Mouse (Mus musculus) spleen, embryonic (tissue): ENCODE results near the gene Fbf1.

Experiments
- CTCF ChIA-PET: fragments of 350-600 bp; sonication (Branson Sonifier 250); formaldehyde crosslinking; loops from one replicate; lab custom pipeline; 2022; lab: Charles Lee

The Fbf1 gene

DNA sequence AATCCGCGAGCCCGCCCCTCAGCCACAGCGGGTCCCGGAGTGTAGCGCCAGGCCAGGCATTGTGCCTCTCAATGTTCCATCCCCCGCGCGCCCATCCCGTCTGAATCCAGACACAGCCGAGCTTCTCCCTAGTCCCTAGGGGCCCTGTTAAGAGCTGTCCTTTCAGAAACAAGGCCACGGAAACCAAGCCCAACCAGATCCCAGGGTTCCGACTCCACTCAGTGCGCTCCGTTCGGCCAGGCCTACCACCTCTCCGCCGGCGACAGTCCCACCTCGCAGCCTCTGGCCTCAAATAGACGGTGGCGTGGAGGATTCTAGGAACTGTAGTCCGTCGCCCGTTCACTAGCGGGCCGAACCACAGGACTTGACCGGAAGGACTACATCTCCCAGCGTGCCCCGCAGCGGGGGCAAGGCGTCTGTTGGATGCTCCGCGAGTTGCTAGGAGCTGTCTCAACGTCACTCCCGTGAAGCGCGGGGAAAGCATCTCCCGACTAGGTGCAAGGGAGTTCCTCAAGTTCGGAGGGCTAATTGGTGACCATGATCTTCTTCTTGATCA lies at the start of gene Fbf1:
Gene Fbf1, minus strand, starts transcription at position 283 of the 556 bp plus-strand sequence.
- CTCF ChIA-PET: no interaction called here

DNA sequence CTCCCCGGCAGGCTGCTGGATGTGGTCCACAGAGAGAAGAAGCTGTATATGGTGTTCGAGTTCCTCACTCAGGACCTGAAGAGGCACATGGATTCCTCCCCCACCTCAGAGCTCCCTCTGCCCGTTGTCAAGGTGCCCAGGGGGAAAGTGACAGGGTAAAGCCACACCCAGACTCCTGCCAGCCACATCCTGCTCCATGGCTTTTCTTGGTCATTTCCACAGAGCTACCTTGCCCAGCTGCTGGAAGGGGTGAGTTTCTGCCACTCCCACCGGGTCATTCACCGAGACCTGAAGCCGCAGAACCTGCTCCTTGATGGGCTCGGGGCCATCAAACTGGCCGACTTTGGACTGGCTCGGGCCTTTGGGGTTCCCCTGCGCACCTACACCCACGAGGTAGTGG lies 48.6 kb upstream of the Fbf1 start:
- CTCF ChIA-PET: no interaction called here

DNA sequence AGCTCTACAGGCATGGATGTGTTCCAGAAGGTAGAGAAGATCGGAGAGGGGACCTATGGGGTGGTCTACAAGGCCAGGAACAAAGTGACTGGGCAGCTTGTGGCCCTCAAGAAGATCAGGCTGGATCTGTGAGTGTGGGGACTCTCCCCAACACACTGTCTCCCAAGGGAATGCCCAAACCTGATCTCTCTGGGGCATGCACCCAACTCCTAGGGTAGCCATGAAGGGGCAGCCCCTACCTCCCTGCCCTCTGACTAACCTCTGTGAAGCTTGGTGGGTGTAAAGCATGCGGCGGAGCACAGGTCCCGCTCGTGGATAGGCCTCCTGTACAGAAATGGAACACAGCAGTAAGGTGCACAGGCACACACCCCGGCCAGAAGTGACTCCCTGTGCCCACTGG lies 48.0 kb upstream of the Fbf1 start:
- CTCF ChIA-PET: no interaction called here

DNA sequence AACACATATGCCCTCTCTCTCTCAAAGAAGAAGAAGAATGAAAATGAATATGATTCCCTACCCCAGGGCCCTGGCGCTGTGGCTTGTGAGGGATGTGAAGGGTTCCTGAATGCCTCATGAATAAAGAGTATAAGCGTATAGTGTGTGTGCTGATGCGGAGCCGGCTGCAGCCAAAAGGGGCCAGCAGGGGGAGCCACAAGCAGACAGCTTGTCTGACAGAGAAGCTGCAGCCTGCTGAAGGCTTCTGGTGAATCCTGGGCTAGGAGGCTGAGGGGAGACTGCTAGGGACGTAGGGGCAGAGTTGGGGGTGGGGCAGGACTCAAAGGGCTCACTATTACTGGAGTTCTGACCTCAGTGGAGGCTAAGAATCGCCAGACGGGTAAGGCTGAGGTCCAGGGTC lies 47.2 kb upstream of the Fbf1 start:
- CTCF ChIA-PET: no interaction called here

DNA sequence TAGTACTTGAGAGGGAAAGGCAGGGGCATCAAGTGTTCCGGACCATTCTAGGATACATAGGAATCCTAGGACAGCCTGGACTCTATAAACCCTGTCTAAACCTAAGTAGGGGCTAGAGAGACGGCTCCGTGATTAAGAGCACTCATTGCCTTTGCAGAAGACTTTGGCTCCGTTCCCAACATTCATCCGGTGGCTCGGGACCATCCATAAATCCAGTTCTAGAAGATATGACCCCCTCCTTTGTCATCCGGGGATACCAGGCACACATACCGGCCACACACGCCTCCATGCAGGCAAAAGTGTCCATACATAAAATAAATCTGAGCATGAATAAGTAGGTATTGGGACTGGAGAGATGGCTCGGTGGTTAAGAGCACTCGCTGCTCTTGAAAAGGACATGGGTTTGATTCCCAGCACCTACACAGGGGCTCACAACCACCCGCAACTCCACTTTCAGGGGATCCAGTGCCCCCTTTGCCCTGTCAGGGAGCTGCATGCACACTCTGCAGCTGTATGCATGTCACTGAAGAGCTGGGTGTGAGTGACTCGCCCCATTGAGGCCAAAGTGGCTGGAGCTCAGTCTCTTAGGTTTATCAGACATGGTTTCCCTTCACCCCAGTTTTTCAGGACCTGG lies 46.0 kb upstream of the Fbf1 start:
- CTCF ChIA-PET: no interaction called here

DNA sequence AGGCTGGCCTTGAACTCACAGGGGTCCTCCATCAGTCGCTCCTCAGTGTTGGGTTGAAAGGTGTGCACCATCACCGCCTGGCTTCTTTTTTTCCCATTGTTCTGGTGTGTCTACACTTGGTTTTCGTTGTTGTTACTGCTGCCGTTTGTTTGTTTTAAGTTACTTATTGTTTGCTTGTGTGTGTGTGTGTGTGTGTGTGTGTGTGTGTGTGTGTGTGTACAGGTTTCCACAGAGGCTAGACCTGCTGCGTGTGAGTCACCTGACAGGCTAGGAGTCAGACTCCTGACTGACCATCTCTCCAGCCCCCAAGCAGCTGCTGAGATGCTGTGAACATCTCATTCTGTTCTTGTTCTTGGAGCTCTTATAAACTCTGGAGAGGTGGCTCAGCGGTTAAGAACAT lies 44.9 kb upstream of the Fbf1 start:
- CTCF ChIA-PET: no interaction called here

DNA sequence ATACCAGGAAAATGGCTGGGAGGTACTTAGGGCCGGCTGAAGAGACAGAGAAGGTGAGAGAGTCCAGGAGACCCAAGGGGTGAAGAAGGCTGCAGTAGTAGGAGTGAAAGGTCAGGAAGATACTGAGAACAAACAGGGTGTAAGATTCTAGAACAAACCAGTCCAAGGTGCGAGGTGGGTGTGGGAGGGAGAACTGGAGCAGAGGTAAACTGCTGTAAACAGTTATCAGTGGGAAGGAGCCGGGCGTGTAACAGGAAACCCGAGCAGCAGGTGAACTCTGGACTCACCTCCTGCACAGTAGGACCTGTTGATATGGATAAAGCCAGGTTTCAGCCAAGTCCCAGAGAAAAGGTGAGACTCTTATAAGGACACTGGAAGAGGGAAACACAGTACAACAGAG lies 42.7 kb upstream of the Fbf1 start:
- CTCF ChIA-PET: interaction anchor here (0.7 kb wide), 1 partner anchor 39 kb away, joined by 3 read pairs; no protein-coding TSS in a partner anchor

DNA sequence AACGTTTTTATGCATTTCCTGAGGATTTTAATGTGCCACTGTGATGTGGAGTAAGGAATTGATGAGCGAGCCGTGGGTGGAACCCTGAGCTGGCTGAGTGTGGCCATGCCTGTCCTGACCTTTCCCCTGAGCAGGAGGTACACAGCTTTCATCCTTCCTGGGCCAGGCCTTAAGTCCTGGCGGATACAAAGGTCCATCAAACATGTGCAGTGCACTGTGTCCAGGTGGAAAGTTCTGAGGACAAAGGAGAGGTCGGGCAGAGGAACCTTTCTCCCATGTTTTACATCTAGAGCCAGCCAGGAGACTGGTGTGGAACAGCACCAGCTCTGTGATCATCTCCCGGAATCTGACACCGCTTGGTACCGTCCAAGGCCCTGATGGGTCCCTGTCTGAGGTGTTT lies 41.3 kb upstream of the Fbf1 start:
- CTCF ChIA-PET: no interaction called here

DNA sequence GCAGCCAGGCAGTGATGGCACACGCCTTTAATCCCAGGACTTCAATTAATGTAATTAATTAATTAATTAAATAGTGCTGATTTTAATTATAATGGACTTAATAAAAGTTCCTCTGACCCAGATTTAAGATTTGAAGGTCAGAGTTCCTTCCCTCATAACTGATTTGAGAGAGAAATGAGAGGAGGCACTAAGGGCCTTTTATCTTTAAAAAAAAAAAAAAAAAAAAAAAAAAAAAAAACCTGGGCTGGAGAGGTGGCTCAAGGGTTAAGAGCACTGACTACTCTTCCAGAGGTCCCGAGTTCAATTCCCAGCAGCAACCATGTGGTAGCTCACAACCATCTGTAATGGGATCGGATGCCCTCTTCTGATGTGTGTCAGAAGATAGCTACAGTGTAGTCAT lies 40.7 kb upstream of the Fbf1 start:
- CTCF ChIA-PET: no interaction called here

DNA sequence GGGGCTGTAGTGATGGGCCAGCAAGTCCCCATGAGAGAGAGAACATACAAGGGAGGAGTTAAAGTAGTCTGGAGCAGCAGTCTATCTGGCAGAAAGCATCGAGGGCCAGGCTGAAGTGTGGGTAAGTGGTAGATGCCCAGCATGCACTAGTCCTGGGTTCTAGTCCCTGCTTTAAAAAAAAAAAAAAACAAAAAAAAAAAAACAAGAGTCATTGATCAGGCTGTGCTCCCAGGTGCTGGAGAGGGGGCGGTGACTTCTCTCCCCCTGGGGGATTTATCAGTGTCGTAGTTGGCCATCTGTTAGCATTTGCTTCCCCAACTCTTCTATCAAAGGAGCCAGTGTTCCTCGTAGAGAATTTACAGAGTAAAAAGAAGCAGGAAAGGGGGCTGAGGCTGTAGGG lies 38.7 kb upstream of the Fbf1 start:
- CTCF ChIA-PET: no interaction called here

DNA sequence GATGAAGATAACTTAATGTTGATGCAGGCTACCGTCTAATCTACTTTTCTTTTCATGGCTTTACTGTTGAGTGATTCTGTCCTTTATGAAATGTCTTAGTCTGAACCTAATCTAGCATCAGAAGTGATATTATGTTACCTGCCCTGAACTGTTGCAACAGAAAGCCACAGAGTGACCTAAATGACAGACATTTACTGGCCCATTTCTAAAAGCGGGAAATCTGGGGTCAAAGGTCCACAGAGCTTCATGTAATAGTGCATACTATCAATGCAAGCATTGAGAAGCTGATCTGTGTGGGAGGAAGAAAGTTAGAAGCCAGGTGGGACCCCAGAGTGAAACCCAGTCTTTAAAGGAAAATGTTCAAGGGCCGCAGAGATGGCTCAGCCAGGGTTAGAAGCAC lies 35.2 kb upstream of the Fbf1 start:
- CTCF ChIA-PET: interaction anchor here (0.7 kb wide), 1 partner anchor 194 kb away, joined by 3 read pairs; no protein-coding TSS in a partner anchor

DNA sequence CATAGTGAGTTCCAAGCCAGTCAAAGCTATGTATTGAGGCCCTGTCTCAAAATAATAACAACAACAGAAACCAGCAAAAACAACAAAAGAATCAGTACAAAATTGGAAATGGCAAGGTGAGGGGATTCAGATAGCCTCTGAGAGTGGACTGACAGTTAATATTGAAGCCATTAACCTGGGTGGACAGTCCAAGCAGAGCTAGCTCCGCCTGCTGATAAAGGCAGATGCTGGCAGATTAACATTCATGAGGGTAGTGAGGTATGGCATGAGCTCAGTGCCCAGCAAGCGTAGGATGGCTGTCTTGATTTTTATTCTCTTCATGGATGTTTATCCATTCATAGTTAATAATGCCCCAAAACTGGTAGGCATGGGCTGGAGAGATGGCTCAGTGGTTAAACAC lies 33.2 kb upstream of the Fbf1 start:
- CTCF ChIA-PET: no interaction called here

DNA sequence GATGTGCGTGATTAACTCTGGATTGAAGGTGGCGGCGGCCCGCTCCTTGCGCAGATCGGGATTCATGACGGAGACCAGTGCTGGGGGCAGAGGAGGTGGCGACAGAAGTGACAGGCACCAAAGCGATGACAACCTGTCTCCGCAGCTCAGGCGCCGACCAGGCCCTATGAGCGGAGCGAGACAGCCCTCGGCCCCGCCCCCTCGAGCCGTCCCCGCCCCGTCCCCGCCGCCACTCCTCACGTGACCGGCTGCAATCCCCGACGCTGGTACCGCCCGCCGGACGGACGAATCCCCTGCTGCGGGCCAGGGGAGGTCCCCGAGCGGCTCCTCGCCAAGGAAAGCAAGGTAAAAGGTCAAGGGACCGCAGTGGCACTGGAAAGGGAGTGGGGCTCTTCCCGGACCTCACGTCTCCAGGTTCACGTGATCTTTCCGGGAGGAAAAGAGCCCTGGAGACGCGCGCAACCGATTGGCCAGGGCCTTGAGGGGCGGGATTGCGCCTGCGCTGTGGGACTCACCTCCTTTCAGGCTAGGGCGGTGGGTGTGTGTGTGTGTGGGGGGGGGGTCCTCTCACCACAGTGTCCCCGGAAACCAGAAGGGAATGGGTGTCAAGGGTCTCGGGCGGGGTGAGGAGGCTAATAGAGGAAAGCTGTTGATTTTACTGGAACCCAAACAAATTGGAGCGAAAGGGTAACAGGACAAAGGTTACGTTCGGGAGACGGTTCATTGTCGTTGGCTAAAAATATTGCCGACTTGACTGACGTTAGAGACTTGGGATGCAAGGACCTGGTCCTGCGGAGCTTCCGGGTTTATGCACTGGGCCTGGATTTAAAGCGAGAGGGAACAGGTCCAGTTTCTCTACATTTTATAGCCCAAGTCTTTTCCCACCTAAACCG lies 30.9 kb upstream of the Fbf1 start, which contains the start of the genes Ten1 and Acox1:
Gene Ten1, plus strand, starts transcription at position 217 of the 893 bp plus-strand sequence.
Gene Acox1, minus strand, starts transcription at position 407 of the 893 bp plus-strand sequence.
- CTCF ChIA-PET: interaction anchor here (0.7 kb wide), 2 partner anchors 103 to 500 kb away, joined by 3 read pairs; no protein-coding TSS in a partner anchor

DNA sequence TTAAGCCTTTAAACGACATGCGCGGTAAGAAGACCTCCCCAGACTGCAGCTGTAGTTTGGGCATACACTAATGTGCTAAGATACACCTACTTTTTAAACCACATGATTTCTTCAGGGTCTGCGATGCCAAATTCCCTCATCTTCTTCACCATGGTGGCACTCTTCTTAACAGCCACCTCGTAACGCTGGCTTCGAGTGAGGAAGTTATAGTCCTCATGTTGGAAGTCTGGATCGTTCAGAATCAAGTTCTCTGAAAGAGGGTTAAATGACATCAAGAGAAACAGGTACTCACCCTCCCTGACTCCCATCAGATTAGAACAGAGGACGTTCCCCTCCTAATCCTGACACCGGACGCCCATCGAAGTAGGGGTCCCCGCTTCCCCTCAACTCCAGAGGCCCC lies 30.2 kb upstream of the Fbf1 start:
- CTCF ChIA-PET: no interaction called here

DNA sequence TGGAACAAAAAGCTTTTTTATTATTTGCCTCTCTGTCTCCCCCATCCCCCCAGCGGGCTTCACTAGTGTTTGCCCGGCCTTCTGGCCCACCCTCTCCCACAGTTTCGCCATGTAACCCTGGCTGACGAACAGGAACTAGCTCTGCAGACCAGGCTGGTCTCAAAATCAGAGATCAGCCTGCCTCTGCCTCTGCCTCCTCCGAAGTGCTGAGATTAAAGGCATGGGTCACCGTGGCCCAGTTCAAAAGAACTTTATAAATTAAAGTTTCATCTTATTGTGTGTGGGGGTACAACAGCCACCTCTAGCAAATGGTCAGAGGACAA lies 29.6 kb upstream of the Fbf1 start:
- CTCF ChIA-PET: no interaction called here

DNA sequence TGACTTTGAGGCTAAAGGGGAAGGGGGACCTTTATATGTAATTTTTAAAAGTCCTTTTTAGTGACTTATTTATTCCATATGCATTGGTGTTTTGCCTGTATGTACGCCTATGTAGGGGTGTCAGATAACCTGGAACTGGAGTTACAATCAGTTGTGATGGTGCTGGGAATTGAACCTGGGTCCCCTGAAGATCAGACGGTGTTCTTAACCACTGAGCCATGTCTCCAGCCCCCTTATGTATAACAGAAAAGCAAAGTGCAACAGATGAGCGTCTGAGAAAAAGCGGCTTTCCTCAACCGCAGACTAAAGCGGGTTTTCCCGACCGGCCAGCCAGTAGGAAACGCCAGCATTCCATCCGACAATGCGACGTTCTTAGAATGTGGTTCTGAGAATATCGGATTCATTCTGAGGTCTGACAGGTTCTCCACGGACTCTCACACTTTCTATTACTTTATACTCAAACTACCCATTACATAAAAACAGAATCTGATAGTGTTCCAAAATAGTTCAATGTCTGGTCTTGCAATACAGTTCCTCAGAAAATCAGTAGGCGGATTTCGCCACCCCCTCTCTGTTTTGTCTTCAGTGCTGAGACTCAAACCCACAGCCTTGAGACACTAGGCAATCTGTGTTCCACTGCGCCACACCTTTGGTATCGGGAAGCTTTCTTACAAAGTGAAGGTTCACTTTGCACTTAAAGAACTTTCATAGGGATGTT lies 29.1 kb upstream of the Fbf1 start:
- CTCF ChIA-PET: no interaction called here

DNA sequence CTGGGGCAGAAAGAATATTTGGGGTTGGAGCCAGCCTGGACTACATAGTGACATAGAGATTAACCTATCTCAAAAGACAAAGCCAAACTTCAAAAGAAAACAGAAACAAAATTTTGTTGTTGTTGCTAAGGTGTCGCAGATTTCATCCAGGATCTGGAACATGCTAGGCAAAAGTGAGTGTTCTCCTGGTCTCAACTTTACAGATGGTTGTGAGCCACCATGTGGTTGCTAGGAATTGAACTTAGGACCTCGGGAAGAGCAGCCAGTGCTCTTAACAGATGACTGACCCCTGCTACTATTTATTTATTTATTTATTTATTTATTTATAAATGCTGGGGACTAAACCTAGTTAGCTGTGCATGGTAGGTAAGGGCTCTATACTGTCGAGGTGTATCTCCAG lies 28.4 kb upstream of the Fbf1 start:
- CTCF ChIA-PET: no interaction called here

DNA sequence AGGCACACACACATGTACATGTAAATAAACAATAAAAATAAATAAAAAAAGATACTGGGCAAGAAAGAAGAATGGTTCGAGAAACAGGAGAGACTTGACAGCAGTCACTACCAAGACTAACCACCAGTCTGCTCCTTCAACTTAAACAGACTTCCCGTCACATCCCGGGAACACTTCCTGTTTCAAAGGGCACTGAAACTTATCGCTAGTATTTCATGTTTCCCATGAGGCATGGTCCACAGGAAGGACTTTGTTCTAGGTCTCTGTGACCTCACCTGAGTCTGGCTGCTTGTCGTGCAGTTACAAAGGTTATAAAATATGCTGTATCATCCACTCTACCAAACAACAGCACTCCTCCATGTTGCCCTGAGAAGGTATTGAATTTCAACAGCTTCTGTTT lies 27.3 kb upstream of the Fbf1 start:
- CTCF ChIA-PET: no interaction called here

DNA sequence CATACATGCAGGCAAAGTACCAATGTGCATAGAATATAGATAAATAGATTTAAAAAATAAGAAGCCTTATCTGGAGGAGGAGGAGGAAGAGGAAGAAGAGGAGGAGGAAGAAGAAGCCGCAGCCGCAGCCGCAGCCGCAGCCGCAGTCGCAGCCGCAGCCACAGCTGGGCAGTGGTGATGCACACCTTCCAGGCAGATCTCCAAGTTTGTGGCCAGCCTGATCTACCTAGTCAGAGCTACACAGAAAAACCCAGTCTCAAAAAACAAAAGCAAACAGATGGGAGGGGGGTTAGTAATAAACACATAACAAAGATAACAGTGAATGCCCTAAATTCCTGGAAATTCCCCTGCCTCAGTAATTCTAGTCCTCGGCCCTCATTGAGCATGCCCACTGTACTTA lies 26.7 kb upstream of the Fbf1 start:
- CTCF ChIA-PET: interaction anchor here (0.7 kb wide), 1 partner anchor 60 kb away, joined by 5 read pairs; no protein-coding TSS in a partner anchor

DNA sequence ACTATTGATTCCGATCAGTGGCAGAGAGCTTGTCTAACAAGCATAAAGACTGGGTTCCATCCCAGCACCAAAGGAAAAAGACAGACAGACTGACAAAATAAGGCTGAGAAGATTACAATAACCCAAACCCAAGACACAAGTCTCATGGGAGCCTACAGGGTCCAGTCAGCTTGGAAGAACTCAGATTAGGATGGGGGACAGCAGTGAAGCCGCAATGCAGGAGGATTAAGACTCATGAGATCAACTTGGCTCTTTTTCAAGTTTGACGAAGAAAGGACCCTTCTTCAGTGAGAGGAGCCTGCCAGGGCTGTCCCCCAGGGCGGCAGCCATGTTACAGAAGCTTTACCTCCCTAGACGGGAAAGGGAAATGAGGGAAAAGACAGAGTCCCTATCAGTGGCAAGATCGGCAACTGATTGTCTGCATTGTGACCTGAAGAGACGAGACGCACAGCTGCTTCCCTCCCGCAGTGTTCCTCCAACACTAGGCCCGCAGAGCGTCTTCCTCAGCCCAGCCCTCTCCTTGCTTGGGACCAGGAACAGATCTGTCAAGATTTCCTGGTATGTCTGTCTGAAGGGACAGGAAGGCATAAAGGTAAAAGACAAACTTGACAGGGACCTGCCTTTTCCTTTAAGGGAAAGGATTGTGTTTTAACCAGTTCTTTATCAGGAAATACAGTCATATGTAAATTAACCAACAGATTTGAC lies 19.4 kb upstream of the Fbf1 start:
- CTCF ChIA-PET: no interaction called here

DNA sequence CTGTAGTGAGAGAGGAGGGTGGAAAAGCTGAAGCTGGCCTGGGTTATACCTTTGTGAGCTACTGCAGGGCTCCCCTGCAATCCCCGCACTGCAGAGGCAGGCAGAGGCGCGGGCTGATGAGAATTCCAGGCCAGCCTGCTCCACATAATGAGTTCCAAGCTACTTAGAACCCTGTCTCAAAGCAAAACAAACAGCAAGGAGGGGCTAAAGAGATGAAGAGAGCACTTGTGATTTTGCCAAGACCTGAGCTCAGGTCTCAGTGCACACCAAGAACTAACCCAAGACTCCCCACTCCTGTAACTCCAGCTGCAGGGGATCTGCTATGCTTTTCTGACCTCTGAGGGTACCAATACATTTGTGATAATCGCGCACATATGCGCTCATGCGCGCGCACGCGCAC lies 18.4 kb upstream of the Fbf1 start:
- CTCF ChIA-PET: no interaction called here
